Mouse (Mus musculus): ENCODE data around the gene Gss. TPM values are rescaled to one million over a fixed set of nuclear protein-coding genes. Genes with fewer than 3 reads are reported as not detected.

Gss gene
- polyA plus RNA-seq, 1 experiment from 2014 or later = 73.4 TPM

- 6% methylated on average over 1 of the region's 1 CpGs for WGBS (ENCODE audit: insufficient replicate concordance)
- Histone ChIP-seq H3K4me2 (no peak overlapping the region), H3K9me3 (replicated peaks) (no peaks in the 10 kb centered on the region), H3K36me3 (replicated peaks) (no peaks in the 10 kb centered on the region), H3K4me1 (replicated peaks) (peaks cover 28% of the 10 kb centered on the region), H3K27ac (replicated peaks) (no peak overlapping the region), H3K9ac (no peak overlapping the region), H3K27me3 (peaks cover 42% of the 10 kb centered on the region), H3K4me3 (replicated peaks) (no peak overlapping the region)
- no peak for ATAC-seq (ENCODE audit: insufficient read depth)
Measured at GRCm38 (mm10) chr2:155515941-155516340, 76.7 kb downstream of the Gss start.

DNA sequence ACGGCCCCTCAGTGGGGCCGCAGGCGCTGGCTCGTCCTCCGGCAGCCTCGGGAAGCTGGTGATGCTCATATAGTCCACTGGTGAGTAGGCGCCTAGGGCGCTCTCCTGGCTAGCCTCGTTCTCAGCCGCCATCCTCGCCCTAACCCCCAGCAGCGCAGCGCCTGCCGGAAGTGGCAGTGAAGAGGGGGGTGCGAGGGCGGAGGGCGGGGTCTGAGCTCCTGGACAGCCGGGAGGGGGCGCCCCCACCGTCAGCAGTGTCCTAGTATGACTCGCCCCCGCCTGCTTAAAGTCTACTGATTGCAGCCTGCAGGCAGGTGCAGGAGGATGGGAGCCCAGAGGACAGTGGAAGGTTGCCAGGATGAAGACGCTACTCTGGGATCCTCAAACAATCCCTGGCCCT, 77.9 kb downstream of the Gss start:
- Histone ChIP-seq H3K9ac (no peak overlapping the region), H3K27ac (replicated peaks) (no peak overlapping the region), H3K36me3 (replicated peaks) (no peaks in the 10 kb centered on the region), H3K9me3 (replicated peaks) (no peaks in the 10 kb centered on the region), H3K27me3 (peaks cover 42% of the 10 kb centered on the region), H3K4me1 (replicated peaks) (peaks cover 24% of the 10 kb centered on the region), H3K4me3 (replicated peaks) (peak overlapping the region; percentile 18; the same call in 1 of the 2 replicates), H3K4me2 (peak overlapping the region; percentile 45)
- ATAC-seq (ENCODE audit: insufficient read depth) = no peak
- WGBS (ENCODE audit: insufficient replicate concordance) = 3% methylated on average over 23 of the region's 23 CpGs

DNA sequence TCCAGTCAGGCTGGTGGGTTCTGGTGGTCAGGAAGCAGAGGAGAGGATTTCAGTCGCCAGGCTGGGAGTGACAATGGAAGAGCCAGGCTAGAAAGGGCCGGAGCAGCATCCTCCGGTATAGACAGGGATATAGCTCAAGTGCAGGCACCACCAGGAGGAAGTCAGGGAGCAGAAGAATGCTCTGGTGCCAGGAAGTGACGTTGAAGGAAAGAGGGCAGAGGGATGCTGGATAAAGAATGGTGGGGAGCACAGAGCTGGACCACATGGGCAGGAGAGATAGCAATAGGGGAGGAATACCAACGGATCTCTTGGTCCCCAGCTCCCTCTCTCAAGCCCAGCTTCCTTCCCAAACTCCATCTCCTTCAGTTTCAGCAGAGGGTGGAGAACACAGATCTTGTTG, 79.1 kb downstream of the Gss start:
- Histone ChIP-seq H3K9ac (no peak overlapping the region), H3K4me3 (replicated peaks) (no peak overlapping the region), H3K9me3 (replicated peaks) (no peaks in the 10 kb centered on the region), H3K4me1 (replicated peaks) (peaks cover 15% of the 10 kb centered on the region), H3K27me3 (peaks cover 42% of the 10 kb centered on the region), H3K36me3 (replicated peaks) (no peaks in the 10 kb centered on the region), H3K4me2 (no peak overlapping the region), H3K27ac (replicated peaks) (no peak overlapping the region)
- ATAC-seq (ENCODE audit: insufficient read depth) = no peak
- 41% methylated on average over 5 of the region's 5 CpGs for WGBS (ENCODE audit: insufficient replicate concordance)

MicroRNAs within 50 kb of the gene (microRNA counts, 519-probe panel; counts per million panel counts)
- microRNA mmu-miR-499 = 2,795 counts per million, percentile 54 among the panel's probes with 10 or more counts

Small RNA genes within 50 kb of the gene (microRNA-seq; reads per million reads assigned to microRNA genes)
- gene Mir499 = 269 reads per million, percentile 63 among the genes with 10 or more reads in this experiment

Other genes with a start within 250 kb of the Gss start
- 19.9 and 21.0 TPM in 2 replicates for gene Pigu, start 235.4 kb downstream of the Gss start, polyA plus RNA-seq (2015; fragmentation: Nextera tagmentation; extraction: Ambion mirVana)
- 4.1 and 4.6 TPM in 2 replicates for gene Trp53inp2, start 211.8 kb downstream of the Gss start, polyA plus RNA-seq (2015; fragmentation: Nextera tagmentation; extraction: Ambion mirVana)
- 4.7 and 5.0 TPM in 2 replicates for gene Ncoa6, start 118.9 kb downstream of the Gss start, polyA plus RNA-seq (2015; fragmentation: Nextera tagmentation; extraction: Ambion mirVana)
- gene Acss2, start 74.9 kb downstream of the Gss start, polyA plus RNA-seq (2015; fragmentation: Nextera tagmentation; extraction: Ambion mirVana) = 24.4 and 25.6 TPM in 2 replicates
- 0.29 and 0.36 TPM in 2 replicates for gene Ggt7, start 74.6 kb downstream of the Gss start, polyA plus RNA-seq (2015; fragmentation: Nextera tagmentation; extraction: Ambion mirVana)
- 1.6 and 1.7 TPM in 2 replicates for gene Myh7b, start 18.4 kb upstream of the Gss start, polyA plus RNA-seq (2015; fragmentation: Nextera tagmentation; extraction: Ambion mirVana)
- 51.4 and 56.9 TPM in 2 replicates for gene Trpc4ap, start 99.6 kb upstream of the Gss start, polyA plus RNA-seq (2015; fragmentation: Nextera tagmentation; extraction: Ambion mirVana)
- gene Edem2, start 136.7 kb upstream of the Gss start, polyA plus RNA-seq (2015; fragmentation: Nextera tagmentation; extraction: Ambion mirVana) = 27.6 and 31.9 TPM in 2 replicates
- not detected in 2 replicates for gene Gm17581, start 143.1 kb upstream of the Gss start, polyA plus RNA-seq (2015; fragmentation: Nextera tagmentation; extraction: Ambion mirVana)
- gene Procr, start 158.3 kb upstream of the Gss start, polyA plus RNA-seq (2015; fragmentation: Nextera tagmentation; extraction: Ambion mirVana) = 1.2 and 1.5 TPM in 2 replicates
- gene Mmp24, start 182.5 kb upstream of the Gss start, polyA plus RNA-seq (2015; fragmentation: Nextera tagmentation; extraction: Ambion mirVana) = 0.03 TPM in 1 of 2 replicates, not detected in the other
- 4.9 and 5.6 TPM in 2 replicates for gene BC029722, start 226.6 kb upstream of the Gss start, polyA plus RNA-seq (2015; fragmentation: Nextera tagmentation; extraction: Ambion mirVana)
- gene Eif6, start 234.1 kb upstream of the Gss start, polyA plus RNA-seq (2015; fragmentation: Nextera tagmentation; extraction: Ambion mirVana) = 131 and 135 TPM in 2 replicates
- gene Fam83c, start 242.0 kb upstream of the Gss start, polyA plus RNA-seq (2015; fragmentation: Nextera tagmentation; extraction: Ambion mirVana) = 0.07 and 0.09 TPM in 2 replicates